Mouse (Mus musculus) adipocyte (in vitro differentiated cells): ENCODE results near the gene Cabp1.

ENCODE experiments used
- DNase-seq: peaks from one replicate; pipeline ENCODE4 v3.0.0-alpha.2; 2016; ENCODE audit warnings: low spot score

Cabp1 gene

DNA sequence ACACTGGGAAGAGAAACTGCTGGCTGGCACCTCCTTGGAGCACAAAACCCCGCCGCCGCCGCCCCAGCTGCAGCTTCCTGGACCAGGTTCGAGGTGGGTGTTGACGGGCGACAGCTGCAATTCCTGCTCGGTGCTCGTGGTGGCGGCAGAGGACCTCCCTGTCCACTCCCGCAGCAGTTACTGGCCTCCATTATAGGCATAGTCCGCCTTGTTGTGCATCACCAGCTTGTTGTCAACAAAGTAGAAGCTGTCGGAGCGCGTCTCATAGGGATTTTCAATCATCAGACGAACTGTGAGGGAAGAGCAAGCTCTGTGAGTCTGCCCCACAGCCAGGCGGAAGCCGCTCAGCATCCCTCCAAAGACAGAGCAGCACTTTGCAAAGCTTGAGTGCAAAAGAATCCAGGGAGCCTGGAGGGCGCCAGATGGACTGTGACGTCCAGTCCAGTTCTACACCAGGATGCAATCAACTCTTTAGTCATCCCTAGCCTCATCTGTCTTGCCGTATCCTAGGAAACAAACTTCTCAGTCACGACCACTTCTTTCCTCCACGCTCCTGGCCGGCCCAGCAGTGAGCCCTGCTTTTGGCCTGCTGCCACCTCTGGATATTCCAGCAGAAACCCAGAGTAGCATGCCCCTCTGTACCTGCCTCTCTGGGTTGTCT lies 68.8 kb downstream of the Cabp1 start:
- peak; percentile 71 for DNase-seq

DNA sequence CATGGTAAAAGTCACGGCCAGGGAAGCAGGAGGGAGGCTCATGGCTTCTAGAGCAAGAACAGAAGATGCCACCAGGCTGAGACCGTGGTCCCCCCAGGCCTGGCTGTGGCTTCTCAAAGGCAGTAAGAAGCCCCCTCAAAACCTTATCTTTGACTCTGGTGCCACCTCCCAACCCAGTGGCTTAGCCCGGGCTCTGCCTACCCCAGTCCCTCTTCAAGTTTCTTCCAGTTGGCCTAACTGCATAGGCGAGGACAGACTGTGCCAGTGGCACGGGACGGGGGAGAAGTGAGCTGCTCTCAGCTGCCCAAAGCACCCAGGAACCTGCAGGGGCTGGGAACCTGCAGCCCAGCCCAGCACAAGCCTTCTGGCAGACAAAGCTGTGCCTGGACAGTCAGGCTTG lies 69.5 kb downstream of the Cabp1 start:
- DNase-seq, result no peak

DNA sequence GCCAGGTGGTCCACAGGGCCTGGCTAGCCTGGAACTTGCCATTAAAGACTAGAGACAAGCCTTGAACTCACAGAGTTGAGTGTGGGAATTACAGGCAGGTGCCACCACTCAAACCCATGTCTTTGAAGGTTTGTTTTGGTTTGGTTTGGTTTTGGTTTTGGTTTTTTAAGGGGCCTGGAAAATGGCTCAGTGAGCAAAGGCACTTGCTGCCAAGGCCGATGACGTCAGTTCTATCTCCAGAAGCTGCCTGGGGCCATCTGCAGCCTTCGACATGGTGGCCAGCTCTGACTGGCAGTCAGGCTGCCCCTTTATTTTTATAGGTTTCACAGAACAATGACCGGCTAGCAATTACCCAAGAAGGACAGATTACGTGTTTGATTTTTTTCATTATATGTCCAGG lies 73.2 kb downstream of the Cabp1 start:
- no peak for DNase-seq

DNA sequence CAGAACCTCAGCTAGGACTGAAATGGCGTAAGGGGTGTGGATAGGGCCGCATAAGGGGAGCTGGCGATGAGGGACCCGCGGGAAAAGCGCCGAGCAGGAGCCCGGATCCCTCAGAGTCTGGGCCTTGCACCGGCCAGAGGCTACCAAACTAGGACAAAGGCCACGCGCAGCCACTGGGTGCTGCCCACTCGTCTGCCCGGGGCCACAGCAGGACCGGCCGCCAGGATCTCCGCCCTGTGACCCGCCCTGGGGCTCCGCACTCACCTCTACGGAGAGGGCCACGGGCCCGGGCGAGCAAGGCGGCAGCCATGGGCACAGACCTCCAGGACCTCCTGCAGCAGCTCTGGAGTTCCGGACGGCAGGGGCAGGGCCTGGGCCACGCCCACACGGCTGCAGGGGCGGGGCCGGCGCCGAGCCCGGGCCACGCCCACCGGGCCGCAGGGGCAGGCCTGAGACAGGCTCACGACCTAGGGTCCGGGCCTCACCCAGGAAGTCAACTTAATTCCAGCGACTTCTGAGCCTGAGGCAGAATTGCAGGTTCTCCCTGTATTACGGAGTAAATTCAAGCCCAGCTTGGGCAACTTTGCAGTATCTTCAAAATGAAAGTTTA lies 75.1 kb downstream of the Cabp1 start, which contains the start of gene Acads:
Gene Acads, minus strand, starts transcription at position 386 of the 610 bp plus-strand sequence.
- DNase-seq, result peak; percentile 87
